Mouse (Mus musculus) adrenal gland, adult 2 months (tissue): ENCODE data around the gene Syt12. TPM values are rescaled to one million over a fixed set of nuclear protein-coding genes. Genes with fewer than 3 reads are reported as not detected.
A peak's percentile ranks its signal among the peaks of the same experiment; 100 is the strongest.
"Not testable (repeated sequence)": the region's sequence is repeated elsewhere in the genome, so short reads cannot be mapped to it uniquely, and the experiment has no call there.

Experiments
- DNase-seq: peaks from one replicate; pipeline ENCODE4 v3.0.0; 2021
- polyA plus RNA-seq: library from polyadenylated mRNA; depleted of rRNA; stranded (reverse); fragments of >200 nt; gene quantifications from 2 replicates; pipeline ENCODE4 v1.2.3, GENCODE M21; 2012
- total RNA-seq, 2 experiments: library from RNA; stranded (reverse); gene quantifications; 2 replicates each; pipeline ENCODE4 v1.2.3; 2021

Syt12 gene
- total and polyA plus RNA-seq, 3 experiments = 58.0 to 124 (median 74.0) TPM

DNA sequence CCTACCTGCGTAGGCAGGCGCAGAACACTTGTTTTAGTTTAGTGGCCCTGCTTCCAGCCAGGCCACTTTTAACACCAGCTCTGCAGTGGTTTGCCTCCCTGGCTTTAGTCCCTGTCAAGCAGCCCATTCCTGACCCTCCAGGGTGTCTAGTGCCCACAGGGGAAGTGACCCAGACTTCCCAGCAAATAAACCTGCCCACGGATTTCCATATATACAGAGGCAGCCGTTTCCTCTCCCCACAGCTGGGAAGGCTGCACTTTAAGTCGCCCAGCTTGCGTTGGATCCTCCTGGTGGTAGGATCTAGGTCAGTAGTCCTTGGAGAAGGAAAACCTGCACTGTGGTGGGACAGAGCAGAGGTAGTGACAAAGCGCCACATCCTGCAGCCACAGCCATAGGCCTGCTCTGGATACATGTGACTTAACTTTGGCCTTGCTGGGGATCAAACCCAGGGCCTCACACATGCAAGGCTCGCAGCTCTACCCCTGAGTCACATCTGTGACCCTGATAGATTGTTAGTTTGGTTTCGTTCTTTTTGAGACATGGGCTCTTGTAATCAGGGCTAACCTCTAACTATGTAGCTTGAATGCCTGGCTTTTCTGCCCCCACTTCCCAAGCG, 13.9 kb upstream of the Syt12 start:
- peak; percentile 75 for DNase-seq

DNA sequence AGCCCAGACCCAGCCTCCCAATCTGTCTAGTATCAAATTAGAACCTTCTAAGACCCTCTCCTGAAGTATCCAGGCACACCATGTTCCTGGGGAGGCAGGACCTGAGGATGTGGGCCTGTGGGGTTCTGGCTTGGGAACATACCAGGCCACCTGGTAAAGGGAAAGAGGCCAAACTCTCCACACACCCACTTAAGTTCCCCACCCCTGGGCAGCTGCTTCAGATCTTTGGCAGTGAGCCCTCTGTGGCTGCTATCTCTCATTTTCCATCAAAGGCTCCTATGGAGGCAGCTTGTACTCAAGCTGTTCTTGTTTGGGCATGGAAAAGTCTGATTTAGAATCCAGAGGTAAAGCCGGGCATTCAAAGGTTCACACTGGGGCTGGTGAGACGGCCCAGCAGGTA, 10.6 kb upstream of the Syt12 start:
- DNase-seq = no peak

GRCm38 (mm10) chr19:4485006-4485405, 7.8 kb upstream of the Syt12 start:
- DNase-seq = no peak

GRCm38 (mm10) chr19:4482111-4482859, 5.0 kb upstream of the Syt12 start:
- DNase-seq = peak; percentile 45

GRCm38 (mm10) chr19:4481326-4481725, 4.1 kb upstream of the Syt12 start:
- DNase-seq = no peak

GRCm38 (mm10) chr19:4480041-4480440, 2.8 kb upstream of the Syt12 start:
- no peak for DNase-seq

DNA sequence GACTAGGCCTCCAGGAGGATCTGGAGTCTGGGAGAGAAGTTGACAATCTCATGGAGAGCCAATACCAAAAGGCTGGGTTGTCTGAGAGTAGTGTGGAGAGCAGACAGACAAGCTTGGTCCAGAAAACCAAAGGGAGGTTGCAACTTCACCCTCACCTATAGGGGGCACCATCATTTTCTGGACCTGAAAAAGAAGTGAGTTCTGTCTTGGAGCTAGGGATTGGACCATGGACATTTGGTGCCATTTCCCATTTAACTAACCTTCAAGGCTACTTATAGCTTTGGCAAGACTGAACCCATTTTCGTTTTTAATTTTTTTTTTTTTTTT, 906 bp upstream of the Syt12 start:
- DNase-seq = no peak

DNA sequence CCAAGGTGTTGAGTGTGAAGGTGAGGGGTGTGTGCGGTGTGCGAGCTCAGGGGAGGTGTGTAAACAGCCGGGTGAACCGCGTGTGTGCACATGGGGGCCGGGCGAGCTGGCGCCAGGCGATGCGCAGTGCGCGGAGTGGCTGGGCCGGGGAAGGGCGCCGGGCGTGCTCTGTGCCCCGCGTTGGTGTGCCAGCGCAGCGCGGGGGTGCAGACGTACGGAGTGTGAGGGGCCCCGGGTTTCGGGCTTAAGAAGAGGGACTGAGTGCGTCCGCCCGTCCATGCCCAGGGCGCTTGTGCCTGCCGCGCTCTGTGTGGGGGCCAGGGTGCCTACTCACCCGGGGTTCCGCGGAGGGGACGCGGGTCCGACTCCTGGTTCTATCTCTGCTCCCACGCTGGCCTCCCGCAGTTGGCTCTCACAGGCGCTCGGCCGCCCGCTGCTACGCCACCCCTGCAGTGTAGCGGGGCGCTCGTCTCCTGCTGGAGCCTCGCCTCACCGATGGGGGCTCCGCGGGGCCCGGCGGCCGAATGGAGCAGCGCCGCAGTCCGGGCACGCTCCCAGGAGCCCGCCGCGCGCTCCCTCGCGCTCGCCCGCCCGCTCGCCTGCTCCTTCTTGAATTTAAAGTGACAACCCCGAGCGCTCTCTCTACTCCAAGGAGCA, 518 bp downstream of the Syt12 start:
- DNase-seq = peak; percentile 75

- no peak for DNase-seq
Measured at GRCm38 (mm10) chr19:4475224-4475925, 1.9 kb downstream of the Syt12 start.

DNA sequence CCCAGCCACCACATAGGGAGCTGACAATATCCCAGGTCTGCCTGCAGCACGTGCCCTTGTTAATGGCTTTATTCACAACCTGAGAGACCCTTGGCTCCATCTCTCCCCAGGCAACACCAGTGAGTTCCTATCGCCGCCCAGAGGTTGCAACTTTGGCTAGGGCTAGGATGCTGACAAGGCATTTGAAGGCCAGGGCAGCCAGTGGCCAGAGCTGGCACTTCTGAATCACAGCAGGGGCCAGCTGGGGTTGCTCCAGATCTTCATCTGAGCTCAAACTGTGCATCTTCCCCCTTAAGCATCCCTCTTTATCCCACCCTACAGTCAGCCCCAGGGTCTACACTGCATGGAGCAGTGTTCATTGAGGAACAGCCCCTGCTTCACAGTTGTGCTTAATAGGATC, 2.5 kb downstream of the Syt12 start:
- DNase-seq = peak; percentile 57

GRCm38 (mm10) chr19:4473549-4473948, 3.7 kb downstream of the Syt12 start:
- no peak for DNase-seq

GRCm38 (mm10) chr19:4468363-4468762, 8.9 kb downstream of the Syt12 start:
- DNase-seq = peak; percentile 57

DNA sequence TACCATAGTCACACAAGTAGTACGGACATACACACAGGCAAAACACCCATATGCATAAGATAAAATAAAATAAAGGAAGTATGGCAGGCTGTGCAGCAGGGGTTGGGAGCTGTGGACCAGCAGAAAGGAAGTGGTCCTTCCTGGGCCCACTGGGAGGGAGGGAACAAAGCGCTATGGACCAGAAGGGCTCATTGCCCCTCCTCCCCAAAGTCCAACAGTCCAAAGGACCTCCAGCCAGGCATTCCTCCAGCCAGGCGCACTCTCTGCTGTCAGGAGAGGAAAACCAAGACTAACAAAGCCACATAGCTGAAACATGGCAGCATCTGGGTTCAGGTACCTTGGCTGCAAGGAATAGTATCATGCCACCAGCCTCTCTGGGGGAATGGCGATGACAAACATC, 12.6 kb downstream of the Syt12 start:
- no peak for DNase-seq

GRCm38 (mm10) chr19:4461981-4462380, 15.3 kb downstream of the Syt12 start:
- DNase-seq = no peak

DNA sequence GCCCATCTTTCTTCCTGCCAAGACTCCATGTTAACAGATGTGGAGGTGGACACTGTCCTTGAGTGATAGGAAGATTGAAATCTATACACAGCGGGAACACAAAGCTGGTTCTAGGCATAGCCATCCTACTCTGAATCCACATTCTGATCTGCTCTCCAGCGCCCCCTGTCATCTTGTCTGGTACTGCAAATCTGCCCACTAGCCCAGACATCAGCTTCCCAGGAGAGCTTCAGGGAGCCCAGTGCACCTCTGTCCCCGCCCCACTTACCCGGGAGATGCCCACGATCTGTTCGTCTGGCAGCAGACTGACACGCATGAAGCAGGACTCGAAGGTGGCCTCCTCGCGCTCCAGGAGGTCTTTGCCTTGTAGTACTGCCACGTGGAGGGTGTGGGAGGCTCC, 21.0 kb downstream of the Syt12 start:
- DNase-seq = peak; percentile 61

DNA sequence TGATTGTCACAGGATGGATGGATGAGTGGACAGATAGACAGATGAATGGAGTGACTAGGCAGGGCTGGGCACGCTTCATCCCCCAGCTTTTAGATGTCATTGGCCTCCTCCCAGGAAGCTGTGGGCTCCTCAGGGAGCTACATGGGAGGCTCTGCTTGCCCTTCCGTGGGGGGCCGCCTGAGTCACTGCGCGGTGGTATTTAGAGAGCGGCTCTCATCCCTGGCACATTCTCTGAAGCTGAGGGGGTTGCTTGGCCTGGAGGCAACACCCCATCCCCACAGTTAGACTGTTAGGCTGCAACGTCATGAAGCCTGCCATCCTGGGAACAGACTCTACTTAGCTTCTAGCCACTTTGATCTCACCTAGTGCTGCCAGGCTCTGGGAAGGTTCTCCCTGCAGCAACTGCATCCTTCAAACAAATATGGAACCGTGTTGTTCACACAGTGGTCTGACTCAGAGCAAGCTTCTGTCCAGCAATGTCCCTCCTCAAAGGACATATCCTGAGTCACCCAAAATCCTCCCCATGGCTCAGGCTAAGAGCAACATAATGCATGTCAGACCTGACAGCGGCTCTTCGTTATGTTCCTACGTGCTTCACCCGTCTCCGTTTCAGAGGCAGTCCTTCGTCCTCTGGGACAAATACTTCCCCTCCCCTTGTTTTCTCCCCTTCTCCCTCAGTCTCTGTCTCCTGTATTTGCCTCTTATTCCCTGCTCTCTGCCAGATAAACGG, 22.0 kb downstream of the Syt12 start:
- DNase-seq = peak; percentile 74

GRCm38 (mm10) chr19:4454040-4454439, 23.2 kb downstream of the Syt12 start:
- not testable (repeated sequence) for DNase-seq

GRCm38 (mm10) chr19:4452525-4452924, 24.7 kb downstream of the Syt12 start:
- DNase-seq = no peak

DNA sequence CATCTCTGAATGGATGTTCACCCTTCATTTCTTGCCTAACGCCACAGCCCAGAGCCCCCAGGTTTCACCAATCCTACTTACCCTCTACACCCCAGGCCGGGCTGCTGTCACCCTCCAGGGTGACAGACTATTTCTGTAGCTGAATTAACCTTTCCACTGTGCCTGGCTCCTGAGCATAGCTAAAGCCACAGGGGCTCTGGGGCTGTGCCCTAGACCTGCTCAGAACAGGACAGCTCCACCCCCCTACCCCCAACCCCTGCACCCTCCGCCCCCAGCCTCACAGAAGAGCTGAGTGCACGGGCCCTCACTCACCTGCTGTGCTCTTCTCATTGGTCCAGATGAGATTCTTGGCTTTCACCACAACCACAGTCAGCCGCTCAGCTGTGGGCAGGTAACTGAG, 25.3 kb downstream of the Syt12 start:
- DNase-seq = no peak

GRCm38 (mm10) chr19:4451098-4451497, 26.1 kb downstream of the Syt12 start:
- DNase-seq = no peak

GRCm38 (mm10) chr19:4450666-4451065, 26.6 kb downstream of the Syt12 start:
- DNase-seq = no peak

DNA sequence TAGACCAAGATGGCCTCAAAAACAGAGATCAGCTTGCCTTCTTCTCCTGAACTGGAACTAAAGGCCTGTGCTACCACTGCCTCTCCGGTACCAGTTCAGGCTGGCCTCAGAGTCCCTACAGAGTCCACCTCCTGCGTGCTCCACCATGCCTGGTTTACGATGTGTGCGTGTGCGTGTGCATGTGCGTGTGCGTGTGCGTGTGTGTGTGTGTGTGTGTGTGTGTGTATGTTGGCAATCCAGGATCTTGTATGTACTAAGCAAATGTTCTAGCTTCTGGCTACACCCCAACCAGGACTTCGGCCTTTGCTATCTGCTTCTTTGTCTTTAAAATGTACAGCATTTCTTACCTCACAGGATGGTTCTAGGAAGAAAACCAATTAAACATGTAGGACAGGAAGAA, 28.0 kb downstream of the Syt12 start:
- DNase-seq = no peak
